In genomic region chr4:155869317-155870033, GRCm38 (mm10) we compare ENCODE assay signal across 8 mouse cellular contexts. TPM values are rescaled to one million over a fixed set of nuclear protein-coding genes. Genes with fewer than 3 reads are reported as not detected.
DNase-seq lines count a peak whose midpoint lies in the region; ATAC-seq and TF ChIP-seq lines count a peak whose summit lies in the region.

Cptp (minus strand) TSS chr4:155869440.
Ints11 (plus strand) TSS chr4:155869546.

- peak; percentile 96 to 97 for TF ChIP-seq POLR2A in MEL (IDR thresholded peaks at IDR 0.05; ENCODE audit: control insufficient read depth in 1 of 2, insufficient read depth in 1 of 2, low read depth in 1 of 2, low read length in 2 of 2, poor library complexity in 1 of 2)
- TF ChIP-seq POLR2A in cerebellum, adult 2 months (IDR thresholded peaks at IDR 0.05; ENCODE audit: borderline replicate concordance, insufficient read depth, low read length): peak; percentile 86

- no peaks in the 10 kb centered on the region for H3K27me3 ChIP-seq in MEL (ENCODE audit: control insufficient read depth in 1 of 2, insufficient read depth in 2 of 2, low read length in 2 of 2)
- no peaks in the 10 kb centered on the region for H3K27me3 ChIP-seq in cerebellum, adult 2 months (ENCODE audit: control insufficient read depth, insufficient read depth, low read length)
- H3K27me3 ChIP-seq in lung, embryonic 16.5 days (ENCODE audit: control insufficient read depth, insufficient read depth, low read depth, low read length): no peaks in the 10 kb centered on the region

- peak within 1 kb of the TSS; percentile 83 for H3K27ac ChIP-seq in MEL (ENCODE audit: control insufficient read depth, low read depth, low read length)
- H3K27ac ChIP-seq in cerebellum, adult 2 months (ENCODE audit: insufficient read depth, low read length): peak within 1 kb of the TSS; percentile 33
- peak within 1 kb of the TSS; percentile 36 for H3K27ac ChIP-seq in lung, embryonic 16.5 days (ENCODE audit: low read length)

- peak; percentile 96 to 99 for ATAC-seq in hematopoietic stem cell, adult 5-6 weeks (replicated peaks in 1 of 2; ENCODE audit: insufficient read depth in 1 of 2, low FRiP score in 2 of 2, low TSS enrichment in 1 of 2, low read depth in 1 of 2, poor library complexity in 2 of 2, severe bottlenecking in 2 of 2)
- peak; percentile 98 for ATAC-seq in lung, embryonic 16.5 days (ENCODE audit: low read depth)

- H3K4me3 ChIP-seq in MEL (ENCODE audit: control insufficient read depth in 1 of 2, insufficient read depth in 1 of 2, low read depth in 2 of 2, low read length in 2 of 2): peak within 1 kb of the TSS; percentile 89 to 97
- peak within 1 kb of the TSS; percentile 82 for H3K4me3 ChIP-seq in cerebellum, adult 2 months (replicated peaks; ENCODE audit: insufficient read depth, low read depth, low read length)
- peak within 1 kb of the TSS; percentile 80 for H3K4me3 ChIP-seq in lung, embryonic 16.5 days (ENCODE audit: low read length)

- no peaks in the 10 kb centered on the region for H3K9me3 ChIP-seq in MEL (replicated peaks; ENCODE audit: insufficient read depth, low read length)
- H3K9me3 ChIP-seq in lung, embryonic 16.5 days (ENCODE audit: control insufficient read depth, low read length): no peaks in the 10 kb centered on the region

- TF ChIP-seq CTCF in MEL (IDR thresholded peaks at IDR 0.05 in 2 of 3, conservative IDR thresholded peaks at IDR 0.05 in 1 of 3; ENCODE audit: control insufficient read depth in 1 of 3, insufficient read depth in 1 of 3, low read depth in 2 of 3, low read length in 3 of 3, poor library complexity in 1 of 3, severe bottlenecking in 1 of 3): no peak
- no peak for TF ChIP-seq CTCF in cerebellum, adult 2 months (IDR thresholded peaks at IDR 0.05; ENCODE audit: borderline replicate concordance, insufficient read depth, low read depth, low read length)

- H3K4me1 ChIP-seq in MEL (ENCODE audit: control insufficient read depth in 1 of 2, insufficient read depth in 2 of 2, low read length in 2 of 2): peaks cover 4 to 12% of the 10 kb centered on the region in 2 experiments
- peaks cover 12% of the 10 kb centered on the region for H3K4me1 ChIP-seq in cerebellum, adult 2 months (ENCODE audit: control insufficient read depth, insufficient read depth, low read length)
- peaks cover 18% of the 10 kb centered on the region for H3K4me1 ChIP-seq in lung, embryonic 16.5 days (replicated peaks; ENCODE audit: control insufficient read depth, insufficient read depth, low read length)

- H3K4me2 ChIP-seq in lung, embryonic 16.5 days (ENCODE audit: low read depth, low read length): peak within 1 kb of the TSS; percentile 84

- peaks cover 0 to 9% of the 10 kb centered on the region in 2 experiments for H3K36me3 ChIP-seq in MEL (ENCODE audit: control insufficient read depth in 1 of 2, insufficient read depth in 2 of 2, low read length in 2 of 2)
- peaks cover 27% of the 10 kb centered on the region for H3K36me3 ChIP-seq in lung, embryonic 16.5 days (ENCODE audit: control insufficient read depth, insufficient read depth, low read length)

- TF ChIP-seq RAD21 in MEL (IDR thresholded peaks at IDR 0.05; ENCODE audit: low read depth, low read length): no peak; the same call in 1 of the 2 replicates

- DNase-seq in MEL (ENCODE audit: low read depth, low spot score): peak; percentile 96
- peak; percentile 96 to 97 for DNase-seq in cerebellum, adult 2 months
- peak; percentile 93 for DNase-seq in forelimb bud, embryonic 11.5 days (ENCODE audit: low read depth, low spot score)
- peak; percentile 84 for DNase-seq in layer of hippocampus, adult 9-10 months (ENCODE audit: low spot score)
- DNase-seq in ovary, postnatal 10 days (ENCODE audit: low spot score): peak; percentile 88
- DNase-seq in thymus, postnatal 10 days (ENCODE audit: low spot score in 2 of 2): peak; percentile 94 to 96

- WGBS in cerebellum, adult 2 months: under 1% methylated on average over 63 of the region's 63 CpGs
- WGBS in lung, embryonic 16.5 days: under 1% methylated on average over 62 of the region's 63 CpGs

- TF ChIP-seq EP300 in MEL (IDR thresholded peaks at IDR 0.05; ENCODE audit: low read depth in 1 of 2, low read length in 2 of 2): no peak

- peak within 1 kb of the TSS; percentile 92 for H3K9ac ChIP-seq in MEL (ENCODE audit: control insufficient read depth, low read depth, low read length, poor library complexity, severe bottlenecking)
- peak within 1 kb of the TSS; percentile 84 for H3K9ac ChIP-seq in lung, embryonic 16.5 days (ENCODE audit: low read length)

- peaks cover 27% of the 10 kb centered on the region for H3K79me2 ChIP-seq in MEL (ENCODE audit: control insufficient read depth, insufficient read depth, low read length, poor library complexity)

TF ChIP-seq in MEL, 35 proteins besides CTCF, POLR2A, EP300 and RAD21:
- no peak for TF ChIP-seq ZNF384 (IDR thresholded peaks at IDR 0.05; ENCODE audit: low read depth, low read length)
- no peak for TF ChIP-seq UBTF (IDR thresholded peaks at IDR 0.05; ENCODE audit: borderline replicate concordance, insufficient read depth, low read depth, low read length)
- no peak for TF ChIP-seq MYC (IDR thresholded peaks at IDR 0.05; ENCODE audit: low read depth, low read length)
- TF ChIP-seq USF2 (IDR thresholded peaks at IDR 0.05; ENCODE audit: borderline replicate concordance in 1 of 2, insufficient read depth in 1 of 2, low read depth in 1 of 2, low read length in 2 of 2): no peak
- TF ChIP-seq SMC3 (IDR thresholded peaks at IDR 0.05; ENCODE audit: low read depth, low read length): no peak
- no peak; the same call in 1 of the 2 replicates for TF ChIP-seq E2F4 (IDR thresholded peaks at IDR 0.05; ENCODE audit: borderline replicate concordance, low read depth, low read length)
- no peak for TF ChIP-seq MAFK (IDR thresholded peaks at IDR 0.05; ENCODE audit: borderline replicate concordance, low read depth, low read length)
- no peak for TF ChIP-seq MYB (IDR thresholded peaks at IDR 0.05; ENCODE audit: low read depth, low read length)
- no peak for TF ChIP-seq GATA1 (IDR thresholded peaks at IDR 0.05; ENCODE audit: low read depth, low read length)
- peak; percentile 98 for TF ChIP-seq NELFE (IDR thresholded peaks at IDR 0.05; ENCODE audit: low read depth, low read length)
- TF ChIP-seq MXI1 (IDR thresholded peaks at IDR 0.05; ENCODE audit: low read depth, low read length): 0 out of 2 replicates have a peak, but pooled peaks have one; percentile 54
- TF ChIP-seq CHD2 (IDR thresholded peaks at IDR 0.05; ENCODE audit: low read length): no peak
- peak; percentile 66; the same call in 1 of the 2 replicates for TF ChIP-seq ZMIZ1 (IDR thresholded peaks at IDR 0.05; ENCODE audit: low read depth, low read length)
- no peak; the same call in 1 of the 2 replicates for TF ChIP-seq MAX (IDR thresholded peaks at IDR 0.05; ENCODE audit: low read length)
- TF ChIP-seq JUND (IDR thresholded peaks at IDR 0.05; ENCODE audit: low read depth, low read length): no peak
- TF ChIP-seq NRF1 (IDR thresholded peaks at IDR 0.05; ENCODE audit: insufficient read depth, low read depth, low read length, poor library complexity, severe bottlenecking): peak; percentile 88
- TF ChIP-seq ETS1 (IDR thresholded peaks at IDR 0.05; ENCODE audit: low read depth, low read length): no peak
- peak; percentile 87 for TF ChIP-seq POLR2AphosphoS2 (IDR thresholded peaks at IDR 0.05; ENCODE audit: low read length)
- TF ChIP-seq RCOR1 (IDR thresholded peaks at IDR 0.05; ENCODE audit: low read depth, low read length): no peak
- no peak for TF ChIP-seq CHD1 (IDR thresholded peaks at IDR 0.05; ENCODE audit: low read depth, low read length)
- TF ChIP-seq MEF2A (IDR thresholded peaks at IDR 0.05; ENCODE audit: extremely low read depth, insufficient replicate concordance, low read depth, low read length, poor library complexity, severe bottlenecking): no peak
- TF ChIP-seq TAL1 (IDR thresholded peaks at IDR 0.05; ENCODE audit: low read length): no peak
- TF ChIP-seq BHLHE40 (IDR thresholded peaks at IDR 0.05; ENCODE audit: borderline replicate concordance, low read depth, low read length): no peak
- TF ChIP-seq SIN3A (IDR thresholded peaks at IDR 0.05; ENCODE audit: low read length): peak; percentile 52; the same call in 1 of the 2 replicates
- TF ChIP-seq MAZ (IDR thresholded peaks at IDR 0.05; ENCODE audit: low read depth, low read length): no peak; the same call in 1 of the 2 replicates
- peak; percentile 67 for TF ChIP-seq TBP (IDR thresholded peaks at IDR 0.05; ENCODE audit: low read depth, low read length)
- TF ChIP-seq ELF1 (IDR thresholded peaks at IDR 0.05; ENCODE audit: low read depth, low read length): peak; percentile 49; the same call in 1 of the 2 replicates
- no peak for TF ChIP-seq ZKSCAN1 (IDR thresholded peaks at IDR 0.05; ENCODE audit: low read depth, low read length)
- no peak for TF ChIP-seq ZC3H11A (IDR thresholded peaks at IDR 0.05; ENCODE audit: low read depth, low read length)
- no peak for TF ChIP-seq POLR2AphosphoS5 (IDR thresholded peaks at IDR 0.05; ENCODE audit: borderline replicate concordance, low read depth, low read length)
- peak; percentile 80 for TF ChIP-seq HCFC1 (IDR thresholded peaks at IDR 0.05; ENCODE audit: low read depth, low read length)
TF ChIP-seq in MEL: peak in this region for 9.

RNA-seq across cellular contexts. Expression of gene Cptp, which starts in this region (rescaled TPM):
- total RNA-seq in MEL (2012; rRNA removed): 10.9 and 14.0 TPM in 2 replicates
- 10 to 100 TPM in 1 of 2 experiments, not detected in 1; 22.6 TPM for polyA plus RNA-seq in MEL (2012; ENCODE audit: insufficient read depth in 1 of 2, insufficient read length in 2 of 2, low read depth in 1 of 2, low replicate concordance in 2 of 2, missing spikeins in 1 of 2)
- polyA plus RNA-seq in cerebellum, adult 2 months (2012; rRNA removed): 40.5 and 45.1 TPM in 2 replicates
- 7.3 and 8.5 TPM in 2 replicates for total RNA-seq in hematopoietic stem cell, adult 5-6 weeks (2017)
- 15.6 and 16.4 TPM in 2 replicates for polyA plus RNA-seq in lung, embryonic 16.5 days (2015; fragmentation: Nextera tagmentation; extraction: Ambion mirVana)

RNA-seq across cellular contexts. Expression of gene Ints11, which starts in this region (rescaled TPM):
- 78.9 and 82.5 TPM in 2 replicates for total RNA-seq in MEL (2012; rRNA removed)
- 10 to 100 TPM in 1 of 2 experiments, not detected in 1; 96.8 TPM for polyA plus RNA-seq in MEL (2012; ENCODE audit: insufficient read depth in 1 of 2, insufficient read length in 2 of 2, low read depth in 1 of 2, low replicate concordance in 2 of 2, missing spikeins in 1 of 2)
- 50.1 and 52.2 TPM in 2 replicates for polyA plus RNA-seq in cerebellum, adult 2 months (2012; rRNA removed)
- 22.6 and 24.8 TPM in 2 replicates for total RNA-seq in hematopoietic stem cell, adult 5-6 weeks (2017)
- 74.2 and 75.8 TPM in 2 replicates for polyA plus RNA-seq in lung, embryonic 16.5 days (2015; fragmentation: Nextera tagmentation; extraction: Ambion mirVana)

Comparison
In these comparisons a context has a peak if more than half of its experiments do, and no peak if none do; other contexts are left out.
1. Peak in every context shown above with its lines: DNase-seq, ATAC-seq, H3K4me3 ChIP-seq and H3K27ac ChIP-seq.
2. H3K27ac ChIP-seq: peak in every context shown above with its lines; median percentile 83 in MEL; 36 in lung, embryonic 16.5 days; 33 in cerebellum, adult 2 months.